14 mouse cellular contexts compared by ENCODE assay signal in genomic region chr17:26021728-26022341, GRCm38 (mm10). TPM values are rescaled to one million over a fixed set of nuclear protein-coding genes. Genes with fewer than 3 reads are reported as not detected.
DNase-seq lines count a peak whose midpoint lies in the region; ATAC-seq and TF ChIP-seq lines count a peak whose summit lies in the region.
"Had no signal": no experiment of that assay in that cellular context is flagged by ENCODE, and none has a peak within 500 bp of the region (broad histone marks: within the 10 kb centered on the region; RNA-seq: fewer than 3 reads in every experiment).

No protein-coding gene starts in this region.

- peak; percentile 86 for DNase-seq in kidney, postnatal 14 days
- DNase-seq in cerebellum, adult 9-10 months, result no peak
- DNase-seq in lung, adult 2 months, result no peak
- DNase-seq in right cerebral cortex, postnatal 10 days (ENCODE audit: low spot score in 2 of 2), result no peak
- DNase-seq: cerebellum, postnatal 25 days; gastrocnemius, postnatal 10 days had no signal

- WGBS in intestine, embryonic 15.5 days, result 60% methylated on average over 9 of the region's 9 CpGs
- 36% methylated on average over 9 of the region's 9 CpGs for WGBS in liver, embryonic 16.5 days (ENCODE audit: insufficient replicate concordance)
- WGBS in lung, adult 2 months, result 67% methylated on average over 9 of the region's 9 CpGs

- peak overlapping the region; percentile 84 for H3K27ac ChIP-seq in intestine, embryonic 15.5 days
- 0 out of 2 replicates have a peak overlapping the region, but pooled peaks have one; percentile 8 for H3K27ac ChIP-seq in liver, embryonic 16.5 days (ENCODE audit: low read length)
- H3K27ac ChIP-seq: hindbrain, embryonic 14.5 days; left cerebral cortex, adult 2 months; lung, embryonic 15.5 days; midbrain, embryonic 13.5 days had no signal

- H3K36me3 ChIP-seq in erythroblast, embryonic 14.5 days (ENCODE audit: control insufficient read depth), result no peaks in the 10 kb centered on the region
- no peaks in the 10 kb centered on the region for H3K36me3 ChIP-seq in intestine, embryonic 15.5 days
- H3K36me3 ChIP-seq in liver, embryonic 16.5 days (ENCODE audit: control insufficient read depth, insufficient read depth), result no peaks in the 10 kb centered on the region
- H3K36me3 ChIP-seq: lung, embryonic 15.5 days had no signal

- H3K4me1 ChIP-seq in erythroblast, embryonic 14.5 days (ENCODE audit: control insufficient read depth), result peaks cover 33% of the 10 kb centered on the region
- H3K4me1 ChIP-seq in intestine, embryonic 15.5 days (replicated peaks), result peaks cover 6% of the 10 kb centered on the region; the same call in 1 of the 2 replicates
- peaks cover 12% of the 10 kb centered on the region for H3K4me1 ChIP-seq in liver, embryonic 16.5 days (ENCODE audit: control insufficient read depth, low read depth, low read length)
- H3K4me1 ChIP-seq in lung, adult 2 months (ENCODE audit: control insufficient read depth, insufficient read depth, low read length), result no peaks in the 10 kb centered on the region
- H3K4me1 ChIP-seq: lung, embryonic 15.5 days; midbrain, embryonic 13.5 days had no signal

- TF ChIP-seq CTCF in lung, adult 2 months (IDR thresholded peaks at IDR 0.05; ENCODE audit: insufficient read depth, low read length), result no peak

- peaks cover 3% of the 10 kb centered on the region for H3K27me3 ChIP-seq in erythroblast, embryonic 14.5 days (ENCODE audit: control insufficient read depth)
- H3K27me3 ChIP-seq in intestine, embryonic 15.5 days (replicated peaks), result no peaks in the 10 kb centered on the region
- H3K27me3 ChIP-seq in liver, embryonic 16.5 days (ENCODE audit: control insufficient read depth, insufficient read depth, low read depth, low read length), result no peaks in the 10 kb centered on the region
- H3K27me3 ChIP-seq: lung, embryonic 15.5 days; midbrain, embryonic 13.5 days had no signal

- H3K9me3 ChIP-seq in erythroblast, embryonic 14.5 days (ENCODE audit: control insufficient read depth, low read length), result no peaks in the 10 kb centered on the region
- H3K9me3 ChIP-seq in intestine, embryonic 15.5 days, result no peaks in the 10 kb centered on the region
- no peaks in the 10 kb centered on the region for H3K9me3 ChIP-seq in liver, embryonic 16.5 days (replicated peaks; ENCODE audit: control insufficient read depth, low read length)
- H3K9me3 ChIP-seq: lung, embryonic 15.5 days; midbrain, embryonic 13.5 days had no signal

- no peak for TF ChIP-seq POLR2A in lung, adult 2 months (IDR thresholded peaks at IDR 0.05; ENCODE audit: borderline replicate concordance, extremely low read depth, low read depth, low read length)

- H3K9ac ChIP-seq in intestine, embryonic 15.5 days, result no peak overlapping the region
- H3K9ac ChIP-seq in liver, embryonic 16.5 days (ENCODE audit: low read depth, low read length), result no peak overlapping the region
- H3K9ac ChIP-seq: hindbrain, embryonic 14.5 days; lung, embryonic 15.5 days; midbrain, embryonic 13.5 days had no signal

- ATAC-seq in erythroblast, adult 5-6 weeks (replicated peaks; ENCODE audit: low FRiP score, poor library complexity, severe bottlenecking), result no peak
- ATAC-seq in intestine, embryonic 15.5 days, result peak; percentile 83
- peak; percentile 64 for ATAC-seq in liver, embryonic 16.5 days (ENCODE audit: low read depth)
- ATAC-seq: midbrain, embryonic 13.5 days had no signal

- peak overlapping the region; percentile 4 for H3K4me2 ChIP-seq in intestine, embryonic 15.5 days (replicated peaks)
- H3K4me2 ChIP-seq in liver, embryonic 16.5 days (ENCODE audit: low read depth, low read length), result no peak overlapping the region
- H3K4me2 ChIP-seq: hindbrain, embryonic 14.5 days; lung, embryonic 15.5 days; midbrain, embryonic 13.5 days had no signal

- H3K4me3 ChIP-seq in erythroblast, embryonic 14.5 days (replicated peaks), result peak overlapping the region; percentile 9
- no peak overlapping the region for H3K4me3 ChIP-seq in intestine, embryonic 15.5 days (replicated peaks)
- H3K4me3 ChIP-seq in liver, embryonic 16.5 days (ENCODE audit: low read depth, low read length), result no peak overlapping the region
- H3K4me3 ChIP-seq in lung, adult 2 months (replicated peaks; ENCODE audit: extremely low read depth, low read depth, low read length), result no peak overlapping the region
- H3K4me3 ChIP-seq: left cerebral cortex, adult 2 months; lung, embryonic 15.5 days; midbrain, embryonic 13.5 days had no signal

RNA-seq across cellular contexts. Expression of gene Capn15, which starts 36.2 kb away (rescaled TPM):
- 6.2 and 6.3 TPM in 2 replicates for polyA plus RNA-seq in erythroblast, embryonic 14.5 days (2012)
- total RNA-seq in erythroblast, adult 5-6 weeks (2015; ENCODE audit: low replicate concordance), result 1.2 and 1.5 TPM in 2 replicates
- total RNA-seq in erythroblast, adult 5-6 weeks (2017; ENCODE audit: low replicate concordance), result 1.4 and 2.4 TPM in 2 replicates
- polyA plus RNA-seq in intestine, embryonic 15.5 days (2015; fragmentation: Nextera tagmentation; extraction: Ambion mirVana), result 18.5 and 25.1 TPM in 2 replicates
- polyA plus RNA-seq in liver, embryonic 16.5 days (2015; fragmentation: Nextera tagmentation; extraction: Ambion mirVana), result 8.0 and 9.9 TPM in 2 replicates
- polyA plus RNA-seq in lung, adult 2 months (2012; rRNA removed), result 45.9 and 49.7 TPM in 2 replicates

RNA-seq across cellular contexts. Expression of gene Rab11fip3, which starts 47.5 kb away (rescaled TPM):
- polyA plus RNA-seq in erythroblast, embryonic 14.5 days (2012), result 0.23 and 0.36 TPM in 2 replicates
- not detected in 2 replicates for total RNA-seq in erythroblast, adult 5-6 weeks (2015; ENCODE audit: low replicate concordance)
- total RNA-seq in erythroblast, adult 5-6 weeks (2017; ENCODE audit: low replicate concordance), result 0.17 and 0.42 TPM in 2 replicates
- polyA plus RNA-seq in intestine, embryonic 15.5 days (2015; fragmentation: Nextera tagmentation; extraction: Ambion mirVana), result 12.4 and 13.6 TPM in 2 replicates
- 1.4 and 1.7 TPM in 2 replicates for polyA plus RNA-seq in liver, embryonic 16.5 days (2015; fragmentation: Nextera tagmentation; extraction: Ambion mirVana)
- polyA plus RNA-seq in lung, adult 2 months (2012; rRNA removed), result 41.3 and 46.5 TPM in 2 replicates
